Mouse (Mus musculus): ENCODE results near the gene Mtpn.
A peak's percentile ranks its signal among the peaks of the same experiment; 100 is the strongest.

The Mtpn gene

GRCm38 (mm10) chr6:35539304-35540009, at the start of gene Mtpn:
Gene Mtpn (minus strand): TSS chr6:35539888.
- peak; percentile 97 for DNase-seq (ENCODE audit: low spot score)

DNA sequence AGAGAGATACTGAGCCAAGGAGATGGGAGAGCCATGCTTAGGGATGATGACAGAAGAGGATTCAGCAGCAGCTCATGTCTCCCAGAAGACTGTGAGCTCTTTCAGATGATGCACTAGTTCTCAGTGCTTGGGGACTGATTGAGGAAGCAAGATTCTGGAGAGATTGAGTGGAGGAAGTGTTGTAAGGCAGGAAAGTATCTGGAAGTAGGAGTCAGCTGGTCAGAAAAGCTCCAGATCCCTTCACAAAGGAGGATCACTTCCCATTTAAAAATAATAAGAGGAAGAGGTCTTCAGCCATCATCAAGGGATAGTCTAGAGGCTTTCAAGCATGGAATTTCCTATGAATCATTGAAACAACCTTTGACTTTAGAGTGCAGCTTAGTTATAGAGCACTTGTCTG, 29.0 kb upstream of the Mtpn start:
- no peak for DNase-seq (ENCODE audit: low spot score)

- DNase-seq (ENCODE audit: low spot score): no peak
Measured at GRCm38 (mm10) chr6:35567755-35568154, 28.1 kb upstream of the Mtpn start.

DNA sequence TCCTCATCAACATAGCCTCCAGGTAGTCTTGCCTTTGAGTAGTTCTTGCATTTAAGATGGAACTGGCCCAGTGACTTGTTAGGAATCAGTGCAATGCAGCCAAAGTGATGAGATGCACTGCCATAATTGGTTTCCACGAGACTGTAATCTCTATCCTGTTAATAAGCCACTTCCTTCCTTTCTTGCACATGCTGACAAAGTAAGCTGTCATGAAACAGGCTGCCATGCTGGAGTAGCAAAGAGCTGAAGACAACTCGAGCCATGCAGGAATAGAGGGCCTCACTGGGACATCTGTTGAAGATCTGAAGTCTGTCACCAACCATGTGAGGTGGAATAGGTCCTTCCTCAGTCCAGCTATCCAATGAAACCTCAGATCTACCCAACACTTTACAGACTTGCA, 20.3 kb upstream of the Mtpn start:
- DNase-seq (ENCODE audit: low spot score): no peak

DNA sequence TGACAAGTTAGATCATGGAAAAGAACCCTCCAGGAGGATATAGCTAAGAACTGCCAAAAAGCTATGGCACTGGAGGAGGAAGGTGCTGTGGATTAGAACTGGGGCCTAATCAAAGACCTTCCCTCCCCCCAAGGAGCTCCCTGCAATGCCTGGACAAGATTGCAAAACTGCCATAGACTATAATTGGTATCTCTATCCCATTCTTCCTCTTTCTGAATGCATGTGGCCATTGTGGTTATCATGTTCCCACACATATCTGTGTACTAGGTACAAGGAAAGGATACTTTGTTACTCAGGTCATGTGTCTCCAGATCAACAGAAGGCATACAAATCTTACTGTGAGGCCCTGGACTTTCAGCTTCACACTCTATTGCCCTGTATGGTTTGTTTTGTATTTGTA, 4.7 kb upstream of the Mtpn start:
- no peak for DNase-seq (ENCODE audit: low spot score)

DNA sequence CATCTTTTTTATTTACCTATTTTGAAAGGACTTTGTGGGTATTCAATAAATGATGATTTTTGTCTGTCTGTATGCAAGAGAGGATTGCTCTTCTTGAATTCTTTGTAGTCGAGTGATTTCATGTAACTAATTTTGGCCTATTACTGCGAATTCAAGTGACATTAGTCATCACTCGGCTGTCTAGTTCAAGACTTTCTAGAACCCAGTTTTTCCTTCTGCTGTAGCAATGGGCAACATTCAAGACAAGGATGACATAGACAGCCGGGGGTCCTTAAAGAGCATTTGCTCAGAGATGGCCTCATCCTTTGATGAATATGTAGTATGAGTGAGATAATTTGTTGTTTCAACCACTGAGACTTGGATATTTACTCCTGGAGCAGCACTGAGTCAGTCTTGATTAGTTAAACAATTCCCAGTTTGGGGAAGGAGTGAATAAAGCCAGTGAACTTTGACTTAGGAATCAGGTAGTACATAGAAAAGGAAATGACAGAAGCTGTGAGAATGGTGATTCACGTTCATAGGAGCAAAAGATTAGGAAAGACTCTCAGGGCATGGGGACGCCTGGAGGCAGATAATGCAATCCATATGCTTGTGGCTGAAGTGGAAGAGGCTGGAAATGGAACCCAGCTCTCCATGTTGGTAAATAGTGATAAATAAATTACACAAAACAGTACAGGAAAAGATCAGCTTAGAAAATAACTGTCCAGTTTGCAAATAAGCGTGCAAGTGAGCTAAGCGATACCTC, 3.1 kb upstream of the Mtpn start:
- DNase-seq (ENCODE audit: low spot score): no peak

DNA sequence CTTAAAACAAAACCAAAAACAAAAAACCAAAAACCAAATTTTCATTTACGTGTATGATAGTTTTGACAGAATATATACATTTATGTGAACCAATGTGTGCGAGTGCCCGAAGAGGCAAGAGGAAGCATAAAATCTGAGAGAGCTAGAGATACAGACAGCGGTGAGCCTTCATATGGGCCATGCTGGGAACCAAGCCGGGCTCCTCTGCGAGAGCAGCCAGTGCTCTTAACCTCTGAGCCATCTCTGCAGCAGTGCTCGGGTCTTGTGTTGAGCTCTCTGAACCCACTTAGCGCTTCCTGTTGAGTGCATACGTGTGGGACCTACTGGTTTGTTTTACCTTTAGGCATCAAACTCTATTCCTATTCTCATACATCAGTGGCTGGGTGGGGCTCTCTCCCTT, 689 bp upstream of the Mtpn start:
- no peak for DNase-seq (ENCODE audit: low spot score)

DNA sequence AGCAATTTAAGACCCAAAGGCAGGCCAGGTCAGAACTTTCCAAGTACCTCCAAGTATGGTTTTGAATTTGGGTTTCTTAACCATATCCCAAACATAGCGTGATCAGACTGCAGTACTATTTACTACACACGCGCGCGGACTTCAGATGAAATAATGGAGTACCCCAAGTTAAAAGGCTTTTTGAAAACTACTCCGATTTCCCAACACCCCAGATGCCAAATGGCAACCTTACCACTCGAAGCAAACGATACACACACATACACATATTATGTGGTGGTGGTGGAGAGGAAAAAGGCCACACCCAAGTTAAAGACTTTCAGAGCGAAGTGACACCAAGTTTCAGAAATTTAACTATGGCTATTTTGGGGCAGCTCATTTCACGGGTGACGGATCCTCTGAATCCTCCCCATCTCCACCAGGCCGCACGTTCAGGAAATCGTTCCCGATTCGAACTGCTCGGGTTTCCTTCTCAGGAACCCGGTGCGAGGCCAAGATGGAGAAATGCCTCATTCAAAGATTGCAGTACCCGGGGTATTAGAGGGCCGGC, 858 bp downstream of the Mtpn start:
- DNase-seq (ENCODE audit: low spot score): no peak

DNA sequence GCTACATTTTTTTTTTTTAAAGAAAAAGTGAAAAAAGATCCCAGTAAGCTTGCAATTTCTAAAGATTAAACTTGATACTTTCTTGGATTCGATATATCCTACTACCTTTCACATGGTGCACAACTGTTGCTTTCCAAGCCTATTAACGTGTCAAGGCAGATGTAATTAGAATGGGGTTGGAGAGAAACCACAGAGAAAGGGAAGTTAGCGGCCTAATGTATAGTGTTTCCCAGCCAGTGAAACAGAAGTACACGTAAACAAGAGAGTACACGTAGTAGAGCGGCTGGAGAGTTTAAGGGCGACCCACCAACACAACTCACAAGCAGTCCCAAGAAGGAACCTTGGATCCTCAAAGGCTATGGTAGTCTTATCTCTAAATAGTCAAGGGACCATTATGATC, 3.7 kb downstream of the Mtpn start:
- DNase-seq (ENCODE audit: low spot score): no peak

- DNase-seq (ENCODE audit: low spot score): no peak
Measured at GRCm38 (mm10) chr6:35513362-35513761, 26.3 kb downstream of the Mtpn start.

DNA sequence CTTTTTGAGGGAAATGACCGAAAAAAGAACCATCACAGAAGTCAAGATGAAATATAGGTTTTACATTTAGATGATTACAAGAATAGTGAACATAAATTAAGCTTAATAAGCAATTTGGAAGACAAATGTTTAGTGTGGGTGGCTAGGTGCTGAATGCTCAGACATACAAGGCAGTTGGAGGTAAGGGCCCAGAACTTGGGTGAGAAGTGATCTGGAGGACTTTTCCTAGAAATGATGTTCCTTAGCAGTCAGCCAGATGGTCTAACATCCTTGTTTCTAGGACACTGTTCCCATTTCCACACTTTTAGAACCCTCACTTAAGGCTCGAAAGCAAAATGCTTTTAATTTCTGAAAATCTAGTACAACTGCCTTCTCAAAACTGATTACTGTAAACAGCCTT, 34.9 kb downstream of the Mtpn start:
- no peak for DNase-seq (ENCODE audit: low spot score)

GRCm38 (mm10) chr6:35502904-35503303, 36.8 kb downstream of the Mtpn start:
- no peak for DNase-seq (ENCODE audit: low spot score)

DNA sequence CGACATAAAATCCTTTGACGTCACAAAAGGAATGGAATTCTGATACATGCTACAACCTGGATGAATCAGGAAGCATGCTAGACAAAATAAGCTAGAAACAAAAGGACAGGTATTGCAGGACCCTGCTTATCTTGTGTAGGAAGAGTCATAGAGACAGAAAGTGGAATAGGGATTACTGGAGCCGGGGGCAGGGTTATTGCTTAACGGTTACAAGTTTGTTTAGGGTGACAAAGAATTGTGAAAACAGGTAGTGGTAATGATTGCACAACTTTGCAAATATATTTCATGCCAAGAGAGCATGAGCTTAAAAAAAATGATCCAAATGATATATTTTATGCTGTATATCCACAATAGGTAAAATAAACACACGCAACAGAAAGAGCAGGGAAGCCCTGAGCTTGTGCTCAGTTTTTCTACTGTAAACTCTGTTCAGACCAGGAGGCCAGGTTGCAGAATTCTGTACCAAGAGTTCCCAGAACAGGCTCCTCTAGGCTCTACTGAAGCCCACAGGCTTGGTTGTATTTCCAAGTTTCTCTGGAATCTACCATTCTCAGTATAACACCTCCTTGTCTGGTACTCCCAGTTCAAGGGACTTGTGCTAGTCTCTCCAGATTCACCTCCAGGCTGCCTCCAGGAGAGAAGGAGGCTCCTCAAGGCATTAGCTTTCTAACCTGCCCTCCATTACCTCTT, 39.6 kb downstream of the Mtpn start:
- DNase-seq (ENCODE audit: low spot score): no peak

GRCm38 (mm10) chr6:35497406-35497805, 42.3 kb downstream of the Mtpn start:
- no peak for DNase-seq (ENCODE audit: low spot score)

GRCm38 (mm10) chr6:35493851-35494250, 45.8 kb downstream of the Mtpn start:
- no peak for DNase-seq (ENCODE audit: low spot score)

GRCm38 (mm10) chr6:35479651-35480335, 59.9 kb downstream of the Mtpn start:
- DNase-seq (ENCODE audit: low spot score): no peak

DNA sequence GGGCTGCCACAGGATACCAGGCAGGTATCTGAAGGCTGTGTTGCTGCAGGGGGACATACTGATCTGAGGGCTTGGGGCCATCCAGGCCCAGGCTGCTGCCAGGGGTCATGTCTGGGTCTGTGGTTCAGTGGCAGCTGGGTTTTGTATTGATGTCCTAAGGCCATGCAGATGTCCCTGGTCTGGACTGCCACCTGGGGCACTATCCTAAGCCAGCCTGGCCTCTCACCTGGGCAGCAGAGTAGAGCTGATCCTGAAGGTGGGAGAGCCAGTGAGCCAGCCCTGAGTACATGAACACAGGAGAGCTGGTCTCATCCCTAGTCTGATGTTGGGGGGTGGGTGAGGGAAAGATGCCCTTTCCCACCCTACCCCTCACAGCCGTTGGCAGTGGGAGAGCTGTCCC, 62.9 kb downstream of the Mtpn start:
- no peak for DNase-seq (ENCODE audit: low spot score)

DNA sequence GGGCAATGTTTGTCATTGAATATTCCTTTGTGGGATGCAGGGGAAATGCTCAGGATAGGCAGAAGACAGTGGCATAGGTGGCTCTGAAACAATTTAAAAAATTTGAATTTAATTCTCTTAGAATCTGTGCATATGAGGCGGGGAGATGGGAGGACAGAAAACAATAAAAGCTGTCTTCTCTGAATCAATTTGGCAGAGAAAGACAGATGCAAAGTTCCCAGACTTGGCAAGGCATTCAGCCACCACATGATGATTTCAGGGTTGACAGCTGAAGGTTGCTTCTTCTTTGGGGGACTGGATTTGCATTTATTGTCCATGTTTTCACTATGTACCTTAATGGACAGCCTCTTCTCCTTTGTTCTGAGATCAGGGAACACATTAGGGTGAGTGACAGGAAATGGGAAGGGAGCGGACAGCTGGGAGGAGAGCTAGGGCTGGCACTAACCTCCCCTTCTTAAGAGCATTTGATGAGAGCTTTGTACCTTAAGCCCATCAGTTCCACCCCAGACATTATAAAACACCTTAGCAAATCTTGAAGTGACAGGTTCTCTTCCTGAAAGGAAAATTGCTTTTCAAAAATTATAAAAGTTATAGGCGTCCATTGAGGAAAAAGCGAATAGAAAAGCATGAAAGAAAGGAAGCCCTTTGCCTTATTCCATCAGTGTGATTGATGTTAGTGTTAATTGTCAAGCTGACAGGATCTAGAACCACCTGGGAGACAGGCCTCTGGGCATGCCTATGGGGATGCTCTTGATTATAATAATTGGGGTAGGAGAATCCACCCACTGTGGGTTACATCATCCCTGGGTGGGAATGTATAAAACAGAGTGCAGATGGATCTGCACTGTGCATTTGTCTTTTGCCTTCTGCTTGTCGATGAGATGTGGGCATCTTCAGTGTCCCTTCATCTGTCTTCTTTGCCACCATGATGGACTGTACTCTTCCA, 76.0 kb downstream of the Mtpn start:
- DNase-seq (ENCODE audit: low spot score): no peak

- DNase-seq (ENCODE audit: low spot score): no peak
Measured at GRCm38 (mm10) chr6:35462484-35462883, 77.2 kb downstream of the Mtpn start.

Data from spleen, adult 12 weeks (tissue).